Mouse (Mus musculus) heart, embryonic 10.5 days (tissue): Measurements from ENCODE around the gene Sp7. TPM values are rescaled to one million over a fixed set of nuclear protein-coding genes. Genes with fewer than 3 reads are reported as not detected.

ENCODE experiments used
- DNase-seq: peaks from one replicate; pipeline ENCODE4 v3.0.0-alpha.2; 2017; ENCODE audit warnings: low spot score
- H3K27ac ChIP-seq: fragments of 300-500 bp; sonication (generic); 2 replicates; pipeline ENCODE4 v1.5.1; 2016; ENCODE audit warnings: mild to moderate bottlenecking
- H3K27me3 ChIP-seq: fragments of 300-500 bp; sonication (generic); 2 replicates; pipeline ENCODE4 v1.6.1; 2016; ENCODE audit warnings: mild to moderate bottlenecking; ENCODE audit not compliant: poor library complexity, insufficient read depth, severe bottlenecking
- H3K36me3 ChIP-seq: fragments of 300-500 bp; sonication (generic); 2 replicates; pipeline ENCODE4 v1.6.1; 2016; ENCODE audit warnings: mild to moderate bottlenecking, moderate library complexity
- H3K4me1 ChIP-seq: fragments of 300-500 bp; sonication (generic); 2 replicates; pipeline ENCODE4 v1.6.1; 2016; ENCODE audit warnings: mild to moderate bottlenecking
- H3K4me3 ChIP-seq: fragments of 300-500 bp; sonication (generic); 2 replicates; pipeline ENCODE4 v1.5.1; 2016; ENCODE audit warnings: mild to moderate bottlenecking, moderate library complexity
- H3K9me3 ChIP-seq: fragments of 300-500 bp; sonication (generic); 2 replicates; pipeline ENCODE4 v1.6.1; 2016; ENCODE audit warnings: mild to moderate bottlenecking, moderate library complexity
- WGBS: fragments of 180-500 bp; shearing (Covaris S2); methylation state at CpG from one replicate; pipeline ENCODE4 v1.1.7; 2016; 5-methylcytosine and 5-hydroxymethylcytosine counted together
- polyA plus RNA-seq: library from polyadenylated mRNA; unstranded; fragments of >200 nt; fragmentation: Nextera tagmentation; extraction: Ambion mirVana; gene quantifications from 2 replicates; pipeline ENCODE4 v1.2.1, GENCODE M21; 2016

The Sp7 gene
- polyA plus RNA-seq, 1 experiment from 2014 or later, result 1.5 TPM

- no peaks in the 10 kb centered on the region for H3K27me3 ChIP-seq
- H3K27ac ChIP-seq, result no peak overlapping the region
- H3K4me1 ChIP-seq, result peaks cover 8% of the 10 kb centered on the region; the same call in 1 of the 2 replicates
- no peak for DNase-seq
- H3K36me3 ChIP-seq, result peaks cover 63% of the 10 kb centered on the region
- H3K4me3 ChIP-seq, result peak overlapping the region; percentile 4
- no peaks in the 10 kb centered on the region for H3K9me3 ChIP-seq
- WGBS, result 68% methylated on average over 12 of the region's 12 CpGs
These were observed 42.1 kb downstream of the Sp7 start for GRCm38 (mm10) chr15:102324654-102325473.

GRCm38 (mm10) chr15:102316263-102316662, 50.7 kb downstream of the Sp7 start:
- H3K36me3 ChIP-seq, result peaks cover 91% of the 10 kb centered on the region
- DNase-seq, result no peak
- H3K27me3 ChIP-seq, result no peaks in the 10 kb centered on the region
- H3K9me3 ChIP-seq, result no peaks in the 10 kb centered on the region
- 87% methylated on average over 6 of the region's 6 CpGs for WGBS
- no peak overlapping the region for H3K4me3 ChIP-seq
- no peak overlapping the region for H3K27ac ChIP-seq
- no peaks in the 10 kb centered on the region for H3K4me1 ChIP-seq

GRCm38 (mm10) chr15:102315292-102315691, 51.7 kb downstream of the Sp7 start:
- no peak overlapping the region for H3K4me3 ChIP-seq
- WGBS, result 92% methylated on average over 8 of the region's 8 CpGs
- no peaks in the 10 kb centered on the region for H3K27me3 ChIP-seq
- DNase-seq, result no peak
- no peak overlapping the region for H3K27ac ChIP-seq
- H3K9me3 ChIP-seq, result no peaks in the 10 kb centered on the region
- H3K36me3 ChIP-seq, result peaks cover 88% of the 10 kb centered on the region
- no peaks in the 10 kb centered on the region for H3K4me1 ChIP-seq

GRCm38 (mm10) chr15:102311489-102311888, 55.5 kb downstream of the Sp7 start:
- Histone ChIP-seq H3K9me3 (no peaks in the 10 kb centered on the region), H3K27ac (no peak overlapping the region), H3K27me3 (no peaks in the 10 kb centered on the region), H3K4me3 (no peak overlapping the region), H3K4me1 (no peaks in the 10 kb centered on the region), H3K36me3 (peaks cover 93% of the 10 kb centered on the region)
- DNase-seq, result no peak

- Histone ChIP-seq H3K9me3 (no peaks in the 10 kb centered on the region), H3K36me3 (peaks cover 93% of the 10 kb centered on the region), H3K4me3 (no peak overlapping the region), H3K27ac (no peak overlapping the region), H3K4me1 (no peaks in the 10 kb centered on the region), H3K27me3 (no peaks in the 10 kb centered on the region)
- 61% methylated on average over 10 of the region's 10 CpGs for WGBS
- no peak for DNase-seq
These were observed 56.7 kb downstream of the Sp7 start for GRCm38 (mm10) chr15:102310074-102310845.

- Histone ChIP-seq H3K4me1 (no peaks in the 10 kb centered on the region), H3K36me3 (peaks cover 93% of the 10 kb centered on the region), H3K27ac (no peak overlapping the region), H3K27me3 (no peaks in the 10 kb centered on the region), H3K4me3 (no peak overlapping the region), H3K9me3 (no peaks in the 10 kb centered on the region)
- no peak for DNase-seq
- WGBS, result 86% methylated on average over 9 of the region's 9 CpGs
These were observed 58.3 kb downstream of the Sp7 start for GRCm38 (mm10) chr15:102308717-102309116.

Other genes starting within 250 kb of the Sp7 start
- 19.0 and 19.4 TPM in 2 replicates for gene Spryd3, start 230.9 kb downstream of the Sp7 start, polyA plus RNA-seq
- gene Igfbp6, start 222.8 kb downstream of the Sp7 start, polyA plus RNA-seq, result 0.64 and 0.67 TPM in 2 replicates
- gene Soat2, start 216.7 kb downstream of the Sp7 start, polyA plus RNA-seq, result 2.0 and 7.9 TPM in 2 replicates
- 35.7 and 50.1 TPM in 2 replicates for gene Zfp740, start 163.9 kb downstream of the Sp7 start, polyA plus RNA-seq
- 36.1 and 41.0 TPM in 2 replicates for gene Csad, start 162.5 kb downstream of the Sp7 start, polyA plus RNA-seq
- gene Itgb7, start 135.2 kb downstream of the Sp7 start, polyA plus RNA-seq, result 0.22 and 1.5 TPM in 2 replicates
- 11.3 and 17.3 TPM in 2 replicates for gene Rarg, start 109.7 kb downstream of the Sp7 start, polyA plus RNA-seq
- gene Gm9918, start 96.6 kb downstream of the Sp7 start, polyA plus RNA-seq, result 0.23 TPM in 1 of 2 replicates, not detected in the other
- gene Mfsd5, start 87.7 kb downstream of the Sp7 start, polyA plus RNA-seq, result 55.7 and 63.4 TPM in 2 replicates
- 35.8 and 40.9 TPM in 2 replicates for gene Espl1, start 70.9 kb downstream of the Sp7 start, polyA plus RNA-seq
- 260 and 282 TPM in 2 replicates for gene Pfdn5, start 41.1 kb downstream of the Sp7 start, polyA plus RNA-seq
- 80.5 and 94.3 TPM in 2 replicates for gene Myg1, start 35.5 kb downstream of the Sp7 start, polyA plus RNA-seq
- gene Aaas, start 16.4 kb downstream of the Sp7 start, polyA plus RNA-seq, result 87.7 and 96.4 TPM in 2 replicates
- gene Sp1, start 39.0 kb upstream of the Sp7 start, polyA plus RNA-seq, result 5.7 and 7.6 TPM in 2 replicates
- gene Amhr2, start 78.2 kb upstream of the Sp7 start, polyA plus RNA-seq, result 1.6 and 2.4 TPM in 2 replicates
- 82.8 and 101 TPM in 2 replicates for gene Prr13, start 91.8 kb upstream of the Sp7 start, polyA plus RNA-seq
- 143 and 183 TPM in 2 replicates for gene Pcbp2, start 103.4 kb upstream of the Sp7 start, polyA plus RNA-seq
- not detected in 2 replicates for gene Gm10337, start 136.5 kb upstream of the Sp7 start, polyA plus RNA-seq
- gene Map3k12, start 149.9 kb upstream of the Sp7 start, polyA plus RNA-seq, result 17.9 and 19.7 TPM in 2 replicates
- gene Tarbp2, start 151.0 kb upstream of the Sp7 start, polyA plus RNA-seq, result 127 and 140 TPM in 2 replicates
- 0.88 and 0.99 TPM in 2 replicates for gene Npff, start 157.8 kb upstream of the Sp7 start, polyA plus RNA-seq